Mouse (Mus musculus): ENCODE measurements around the gene Ccdc28a.

Gene Ccdc28a

DNA sequence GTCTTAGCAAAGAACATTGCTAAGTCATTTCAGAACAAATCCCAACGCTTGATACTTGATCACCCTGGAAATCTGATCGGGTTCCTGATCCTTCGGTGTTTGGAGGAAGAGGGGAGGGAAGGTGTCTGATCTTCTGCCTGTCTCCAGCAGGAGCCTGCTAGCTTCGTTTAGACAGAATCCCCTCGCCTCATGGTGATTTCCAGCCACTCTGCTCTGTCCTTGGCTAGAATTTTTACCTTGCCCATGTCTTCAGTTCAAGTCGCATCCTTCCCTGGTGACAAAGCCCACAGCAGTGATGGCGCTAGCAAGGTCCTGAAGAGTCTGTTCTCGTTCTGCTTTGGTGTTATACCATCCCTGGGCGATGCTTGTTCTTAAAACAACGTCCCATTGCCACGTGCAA lies 40.6 kb downstream of the Ccdc28a start:
- DNase-seq (ENCODE audit: low spot score in 2 of 2), result no peak

DNA sequence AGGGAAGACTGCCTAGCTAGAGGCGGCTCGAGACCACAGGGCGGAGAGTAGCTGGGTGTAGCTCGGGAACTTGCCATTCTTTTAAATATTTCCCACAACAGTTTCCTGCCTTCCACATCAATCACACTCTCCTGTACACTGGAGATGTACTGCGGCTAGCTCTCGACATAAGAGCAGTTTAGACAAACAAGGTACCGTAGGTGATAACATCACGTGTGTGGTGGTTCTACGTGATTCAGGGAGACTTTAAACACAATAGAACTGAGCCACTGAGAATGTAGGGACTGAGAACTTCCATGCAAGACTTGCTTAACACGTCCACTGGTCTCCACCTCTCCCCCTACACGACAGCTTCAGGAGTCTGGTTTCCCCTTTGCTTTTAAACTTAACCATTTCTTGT lies 41.6 kb downstream of the Ccdc28a start:
- DNase-seq (ENCODE audit: low spot score in 2 of 2), result no peak

GRCm38 (mm10) chr10:18191706-18192105 lies 43.1 kb downstream of the Ccdc28a start:
- DNase-seq (ENCODE audit: low spot score in 2 of 2), result no peak

GRCm38 (mm10) chr10:18189498-18189897 lies 45.3 kb downstream of the Ccdc28a start:
- no peak for DNase-seq (ENCODE audit: low spot score in 2 of 2)

DNA sequence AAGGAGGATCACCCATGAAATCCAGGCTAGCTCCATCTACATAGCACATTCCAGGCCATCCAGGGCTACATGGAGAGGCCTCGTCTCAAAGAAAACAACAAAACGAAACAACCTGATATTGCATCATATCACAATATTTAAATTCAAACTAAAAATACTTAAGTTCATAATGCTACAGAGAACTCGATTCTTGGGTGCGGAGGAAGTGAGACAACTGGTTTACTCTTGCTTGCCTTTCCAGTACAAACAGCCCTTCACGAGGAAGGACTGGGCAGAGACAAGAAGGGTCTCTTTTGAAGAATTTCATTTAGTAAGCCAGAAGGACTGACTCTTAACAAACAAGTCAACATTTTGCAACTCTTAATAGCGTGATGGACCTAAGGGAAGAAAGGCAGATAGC lies 46.2 kb downstream of the Ccdc28a start:
- DNase-seq (ENCODE audit: low spot score in 2 of 2), result no peak

- no peak for DNase-seq (ENCODE audit: low spot score in 2 of 2)
Measured at GRCm38 (mm10) chr10:18182246-18182645, 52.6 kb downstream of the Ccdc28a start.

DNA sequence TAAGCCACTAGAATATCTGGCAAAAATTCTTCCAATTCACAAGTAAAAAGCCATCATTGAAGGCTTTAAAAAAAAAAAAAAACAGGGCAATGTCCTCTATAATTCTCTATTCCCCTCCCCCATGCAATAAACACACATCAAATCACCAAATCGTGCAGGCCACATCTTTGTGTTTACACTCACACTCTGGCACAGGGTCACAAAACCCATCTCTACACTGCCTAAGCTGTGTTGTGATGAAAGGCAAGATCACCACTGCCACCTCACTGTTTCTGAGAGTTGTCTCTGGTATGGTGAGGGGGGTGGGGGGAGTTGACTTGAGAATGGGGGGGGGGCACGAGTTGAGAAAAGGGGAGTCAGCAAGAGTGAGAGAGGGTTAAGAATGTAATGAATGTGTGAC lies 57.5 kb downstream of the Ccdc28a start:
- no peak for DNase-seq (ENCODE audit: low spot score in 2 of 2)

- no peak for DNase-seq (ENCODE audit: low spot score in 2 of 2)
Measured at GRCm38 (mm10) chr10:18176722-18177121, 58.1 kb downstream of the Ccdc28a start.

- DNase-seq (ENCODE audit: low spot score in 2 of 2), result no peak
Measured at GRCm38 (mm10) chr10:18175087-18175486, 59.7 kb downstream of the Ccdc28a start.
